Mouse (Mus musculus): ENCODE data around the gene Lect2.

Lect2 gene

GRCm38 (mm10) chr13:56556701-56557100 lies 8.4 kb upstream of the Lect2 start:
- in situ Hi-C loops (cut with MboI, MseI): no loop called here

GRCm38 (mm10) chr13:56555957-56556356 lies 7.7 kb upstream of the Lect2 start:
- in situ Hi-C loops (cut with MboI, MseI): no loop called here

- in situ Hi-C loops (cut with MboI, MseI): loop anchor here in 1 of 2 experiments (5.0 kb wide), 1 partner anchor 77 kb away; no protein-coding TSS in a partner anchor
These were observed 6.1 kb upstream of the Lect2 start for GRCm38 (mm10) chr13:56554409-56554808.

GRCm38 (mm10) chr13:56553923-56554322 lies 5.6 kb upstream of the Lect2 start:
- in situ Hi-C loops (cut with MboI, MseI): loop anchor here in 1 of 2 experiments (5.0 kb wide), 1 partner anchor 77 kb away; no protein-coding TSS in a partner anchor

GRCm38 (mm10) chr13:56551661-56552060 lies 3.4 kb upstream of the Lect2 start:
- in situ Hi-C loops (cut with MboI, MseI): loop anchor here in 1 of 2 experiments (5.0 kb wide), 1 partner anchor 74 kb away; no protein-coding TSS in a partner anchor

GRCm38 (mm10) chr13:56550574-56550973 lies 2.3 kb upstream of the Lect2 start:
- in situ Hi-C loops (cut with MboI, MseI): loop anchor here in 1 of 2 experiments (5.0 kb wide), 1 partner anchor 73 kb away; no protein-coding TSS in a partner anchor

GRCm38 (mm10) chr13:56549364-56549763 lies 1.1 kb upstream of the Lect2 start:
- in situ Hi-C loops (cut with MboI, MseI): no loop called here

- in situ Hi-C loops (cut with MboI, MseI): no loop called here
These were observed 3.3 kb downstream of the Lect2 start for GRCm38 (mm10) chr13:56544956-56545355.

- in situ Hi-C loops (cut with MboI, MseI): no loop called here
These were observed 4.5 kb downstream of the Lect2 start for GRCm38 (mm10) chr13:56543805-56544204.

GRCm38 (mm10) chr13:56539846-56540245 lies 8.5 kb downstream of the Lect2 start:
- in situ Hi-C loops (cut with MboI, MseI): no loop called here

- in situ Hi-C loops (cut with MboI, MseI): no loop called here
These were observed 11.3 kb downstream of the Lect2 start for GRCm38 (mm10) chr13:56537026-56537425.

GRCm38 (mm10) chr13:56535570-56535969 lies 12.7 kb downstream of the Lect2 start:
- in situ Hi-C loops (cut with MboI, MseI): no loop called here

- in situ Hi-C loops (cut with MboI, MseI): no loop called here
These were observed 13.4 kb downstream of the Lect2 start for GRCm38 (mm10) chr13:56534931-56535330.

GRCm38 (mm10) chr13:56529685-56530084 lies 18.6 kb downstream of the Lect2 start:
- in situ Hi-C loops (cut with MboI, MseI): no loop called here

- in situ Hi-C loops (cut with MboI, MseI): no loop called here
These were observed 19.3 kb downstream of the Lect2 start for GRCm38 (mm10) chr13:56529031-56529430.

GRCm38 (mm10) chr13:56528281-56528680 lies 20.0 kb downstream of the Lect2 start:
- in situ Hi-C loops (cut with MboI, MseI): no loop called here

GRCm38 (mm10) chr13:56527846-56528245 lies 20.5 kb downstream of the Lect2 start:
- in situ Hi-C loops (cut with MboI, MseI): no loop called here

- in situ Hi-C loops (cut with MboI, MseI): no loop called here
These were observed 21.4 kb downstream of the Lect2 start for GRCm38 (mm10) chr13:56526871-56527270.

- in situ Hi-C loops (cut with MboI, MseI): no loop called here
These were observed 25.5 kb downstream of the Lect2 start for GRCm38 (mm10) chr13:56522821-56523167.

GRCm38 (mm10) chr13:56522081-56522820 lies 26.1 kb downstream of the Lect2 start, which contains the start of gene Fbxl21:
Gene Fbxl21 (plus strand): TSS chr13:56522472.
- in situ Hi-C loops (cut with MboI, MseI): no loop called here

GRCm38 (mm10) chr13:56516816-56517215 lies 31.5 kb downstream of the Lect2 start:
- in situ Hi-C loops (cut with MboI, MseI): loop anchor here in 1 of 2 experiments (10.0 kb wide), 1 partner anchor 938 kb away; no protein-coding TSS in a partner anchor

- in situ Hi-C loops (cut with MboI, MseI): loop anchor here in 1 of 2 experiments (10.0 kb wide), 1 partner anchor 938 kb away; no protein-coding TSS in a partner anchor
These were observed 32.0 kb downstream of the Lect2 start for GRCm38 (mm10) chr13:56516311-56516710.

- in situ Hi-C loops (cut with MboI, MseI): loop anchor here in 1 of 2 experiments (10.0 kb wide), 1 partner anchor 941 kb away; no protein-coding TSS in a partner anchor
These were observed 34.7 kb downstream of the Lect2 start for GRCm38 (mm10) chr13:56513595-56513994.
